In genomic region chr9:113793966-113794365, GRCm38 (mm10) we compare ENCODE assay signal across 9 mouse cellular contexts. TPM values are rescaled to one million over a fixed set of nuclear protein-coding genes. Genes with fewer than 3 reads are reported as not detected.
A peak's percentile ranks its signal among the peaks of the same experiment; 100 is the strongest.
DNase-seq lines count a peak whose midpoint lies in the region; ATAC-seq and TF ChIP-seq lines count a peak whose summit lies in the region.
"Had no signal": no experiment of that assay in that cellular context is flagged by ENCODE, and none has a peak within 500 bp of the region (broad histone marks: within the 10 kb centered on the region; RNA-seq: fewer than 3 reads in every experiment).

No protein-coding gene starts in this region.

- H3K4me3 ChIP-seq in layer of hippocampus, adult 2 months = peak overlapping the region; percentile 79
- peak overlapping the region; percentile 61 for H3K4me3 ChIP-seq in forebrain, postnatal 0 days (ENCODE audit: low read depth, low read length)
- peak overlapping the region; percentile 57 for H3K4me3 ChIP-seq in midbrain, embryonic 15.5 days

- H3K9ac ChIP-seq in forebrain, postnatal 0 days = peak overlapping the region; percentile 77
- peak overlapping the region; percentile 71; the same call in 1 of the 2 replicates for H3K9ac ChIP-seq in midbrain, embryonic 15.5 days

- peak overlapping the region; percentile 66 for H3K4me2 ChIP-seq in forebrain, postnatal 0 days (ENCODE audit: low read depth)
- H3K4me2 ChIP-seq in midbrain, embryonic 15.5 days = peak overlapping the region; percentile 69

- intact Hi-C loops in left cerebral cortex, postnatal 10 days (cut with DNase I) = loop anchor here (5.0 kb wide), 1 partner anchor 52 kb away; the partner anchor contains the start of gene Clasp2

- no peaks in the 10 kb centered on the region for H3K36me3 ChIP-seq in forebrain, postnatal 0 days (ENCODE audit: insufficient read depth)
- H3K36me3 ChIP-seq in midbrain, embryonic 15.5 days (replicated peaks) = no peaks in the 10 kb centered on the region

- no peaks in the 10 kb centered on the region for H3K9me3 ChIP-seq in forebrain, postnatal 0 days (ENCODE audit: low read length)
- H3K9me3 ChIP-seq in midbrain, embryonic 15.5 days = no peaks in the 10 kb centered on the region

- H3K27ac ChIP-seq in layer of hippocampus, adult 2 months = peak overlapping the region; percentile 99
- H3K27ac ChIP-seq in forebrain, postnatal 0 days (ENCODE audit: low read depth, low read length) = no peak overlapping the region
- H3K27ac ChIP-seq in midbrain, embryonic 15.5 days = peak overlapping the region; percentile 92

- H3K27me3 ChIP-seq in forebrain, postnatal 0 days (ENCODE audit: insufficient read depth, low read length) = no peaks in the 10 kb centered on the region
- no peaks in the 10 kb centered on the region for H3K27me3 ChIP-seq in midbrain, embryonic 15.5 days (replicated peaks)

- no peak for TF ChIP-seq CTCF in layer of hippocampus, adult 2 months (conservative IDR thresholded peaks at IDR 0.05)
- no peak for TF ChIP-seq CTCF in forebrain, postnatal 0 days (IDR thresholded peaks at IDR 0.05; ENCODE audit: low read depth)

- WGBS in forebrain, postnatal 0 days = 52% methylated on average over 2 of the region's 2 CpGs
- 57% methylated on average over 2 of the region's 2 CpGs for WGBS in midbrain, embryonic 15.5 days

- ATAC-seq in cerebellum, adult (ENCODE audit: insufficient number of reproducible peaks, low FRiP score, low TSS enrichment) = no peak
- ATAC-seq in forebrain, postnatal 0 days = no peak
- no peak for ATAC-seq in midbrain, embryonic 15.5 days (replicated peaks)

- DNase-seq in cerebellum, adult 9-10 months = peak; percentile 50
- DNase-seq in layer of hippocampus, adult 2 months (ENCODE audit: low spot score in 2 of 2) = no peak
- DNase-seq in layer of hippocampus, postnatal 14 days (ENCODE audit: low spot score in 2 of 2) = no peak
- no peak for DNase-seq in forebrain, postnatal 0 days
- no peak for DNase-seq in left cerebral cortex, postnatal 10 days (ENCODE audit: extremely low spot score in 1 of 2, low spot score in 2 of 2)
- DNase-seq in gastrocnemius, adult 18-20 months (ENCODE audit: low spot score) = no peak
- DNase-seq: lung, postnatal 36 days had no signal

- H3K4me1 ChIP-seq in forebrain, postnatal 0 days (ENCODE audit: insufficient read depth) = peaks cover 15% of the 10 kb centered on the region
- peaks cover 31% of the 10 kb centered on the region for H3K4me1 ChIP-seq in midbrain, embryonic 15.5 days

RNA-seq across cellular contexts. Expression of gene Clasp2, which starts 52.7 kb away (rescaled TPM):
- 100 to 1,000 TPM; 199 to 202 TPM for total RNA-seq in layer of hippocampus, adult 2 months (2021)
- 100 to 1,000 TPM; 254 to 274 TPM for total RNA-seq in layer of hippocampus, postnatal 14 days (2021)
- 243 and 278 TPM in 2 replicates for total RNA-seq in forebrain, postnatal 0 days (2014; rRNA removed)
- polyA plus RNA-seq in forebrain, postnatal 0 days (2015; fragmentation: Nextera tagmentation; extraction: Ambion mirVana) = 58.7 and 95.6 TPM in 2 replicates
- 126 and 143 TPM in 2 replicates for polyA plus RNA-seq in midbrain, embryonic 15.5 days (2015; fragmentation: Nextera tagmentation; extraction: Ambion mirVana)
- total RNA-seq in left cerebral cortex, postnatal 10 days (2021) = 100 to 1,000 TPM; 328 to 340 TPM
- 10 to 100 TPM; 42.9 to 43.1 TPM for total RNA-seq in gastrocnemius, adult 18-20 months (2021)
